Mouse (Mus musculus): Measurements from ENCODE around the gene Prkcd.

The Prkcd gene

GRCm38 (mm10) chr14:30635219-30635910 is 9.4 kb upstream of the Prkcd start:
- no peak for DNase-seq (ENCODE audit: low spot score)

GRCm38 (mm10) chr14:30634418-30634817 is 8.4 kb upstream of the Prkcd start:
- DNase-seq (ENCODE audit: low spot score) = no peak

GRCm38 (mm10) chr14:30633708-30634107 is 7.7 kb upstream of the Prkcd start:
- no peak for DNase-seq (ENCODE audit: low spot score)

- no peak for DNase-seq (ENCODE audit: low spot score)
These were observed 5.8 kb upstream of the Prkcd start for GRCm38 (mm10) chr14:30631834-30632233.

GRCm38 (mm10) chr14:30630811-30631576 is 5.0 kb upstream of the Prkcd start:
- no peak for DNase-seq (ENCODE audit: low spot score)

GRCm38 (mm10) chr14:30629839-30630238 is 3.8 kb upstream of the Prkcd start:
- no peak for DNase-seq (ENCODE audit: low spot score)

- no peak for DNase-seq (ENCODE audit: low spot score)
These were observed 2.2 kb upstream of the Prkcd start for GRCm38 (mm10) chr14:30628235-30628634.

GRCm38 (mm10) chr14:30626756-30627742 is 1.0 kb upstream of the Prkcd start:
- DNase-seq (ENCODE audit: low spot score) = no peak

- DNase-seq (ENCODE audit: low spot score) = peak; percentile 73
These were observed 741 bp downstream of the Prkcd start for GRCm38 (mm10) chr14:30625131-30625807.

GRCm38 (mm10) chr14:30624277-30624721 is 1.7 kb downstream of the Prkcd start:
- DNase-seq (ENCODE audit: low spot score) = no peak

- no peak for DNase-seq (ENCODE audit: low spot score)
These were observed 3.5 kb downstream of the Prkcd start for GRCm38 (mm10) chr14:30622556-30622955.

- no peak for DNase-seq (ENCODE audit: low spot score)
These were observed 3.9 kb downstream of the Prkcd start for GRCm38 (mm10) chr14:30622130-30622529.

- DNase-seq (ENCODE audit: low spot score) = no peak
These were observed 5.9 kb downstream of the Prkcd start for GRCm38 (mm10) chr14:30619982-30620578.

- DNase-seq (ENCODE audit: low spot score) = no peak
These were observed 7.2 kb downstream of the Prkcd start for GRCm38 (mm10) chr14:30618746-30619275.

GRCm38 (mm10) chr14:30616751-30617150 is 9.3 kb downstream of the Prkcd start:
- no peak for DNase-seq (ENCODE audit: low spot score)

GRCm38 (mm10) chr14:30612962-30613715 is 12.9 kb downstream of the Prkcd start:
- no peak for DNase-seq (ENCODE audit: low spot score)

- peak; percentile 89 for DNase-seq (ENCODE audit: low spot score)
These were observed 13.5 kb downstream of the Prkcd start for GRCm38 (mm10) chr14:30612523-30612922.

- no peak for DNase-seq (ENCODE audit: low spot score)
These were observed 15.1 kb downstream of the Prkcd start for GRCm38 (mm10) chr14:30610940-30611339.

- no peak for DNase-seq (ENCODE audit: low spot score)
These were observed 15.7 kb downstream of the Prkcd start for GRCm38 (mm10) chr14:30610304-30610703.

GRCm38 (mm10) chr14:30609499-30609898 is 16.5 kb downstream of the Prkcd start:
- no peak for DNase-seq (ENCODE audit: low spot score)
